Mouse (Mus musculus): ENCODE data around the gene Gm12394. TPM values are rescaled to one million over a fixed set of nuclear protein-coding genes. Genes with fewer than 3 reads are reported as not detected.

Gm12394 gene
- polyA plus RNA-seq, 1 experiment from 2014 or later, result 0.13 TPM

Other genes starting within 250 kb of the Gm12394 start
- gene Gm10591, start 244.6 kb downstream of the Gm12394 start, polyA plus RNA-seq (2015; fragmentation: Nextera tagmentation; extraction: Ambion mirVana), result not detected in 2 replicates
- 1.3 TPM in 1 of 2 replicates, not detected in the other for gene Gm2564, start 227.1 kb downstream of the Gm12394 start, polyA plus RNA-seq (2015; fragmentation: Nextera tagmentation; extraction: Ambion mirVana)
- gene Ccl27b, start 201.5 kb downstream of the Gm12394 start, polyA plus RNA-seq (2015; fragmentation: Nextera tagmentation; extraction: Ambion mirVana), result not detected in 2 replicates
- not detected in 2 replicates for gene Il11ra2, start 194.9 kb downstream of the Gm12394 start, polyA plus RNA-seq (2015; fragmentation: Nextera tagmentation; extraction: Ambion mirVana)
- not detected in 2 replicates for gene 4930578G10Rik, start 121.2 kb downstream of the Gm12394 start, polyA plus RNA-seq (2015; fragmentation: Nextera tagmentation; extraction: Ambion mirVana)
- gene Ccl19, start 100.2 kb downstream of the Gm12394 start, polyA plus RNA-seq (2015; fragmentation: Nextera tagmentation; extraction: Ambion mirVana), result 0.50 and 0.53 TPM in 2 replicates
- gene Ccl21a, start 82.8 kb downstream of the Gm12394 start, polyA plus RNA-seq (2015; fragmentation: Nextera tagmentation; extraction: Ambion mirVana), result 63.2 and 68.2 TPM in 2 replicates
- not detected in 2 replicates for gene Fam205a1, start 2.9 kb downstream of the Gm12394 start, polyA plus RNA-seq (2015; fragmentation: Nextera tagmentation; extraction: Ambion mirVana)
- 0.18 and 0.37 TPM in 2 replicates for gene Fam205c, start 17.5 kb upstream of the Gm12394 start, polyA plus RNA-seq (2015; fragmentation: Nextera tagmentation; extraction: Ambion mirVana)
- 0.73 and 0.83 TPM in 2 replicates for gene Phf24, start 59.9 kb upstream of the Gm12394 start, polyA plus RNA-seq (2015; fragmentation: Nextera tagmentation; extraction: Ambion mirVana)
- 7.2 and 8.4 TPM in 2 replicates for gene Dnajb5, start 93.0 kb upstream of the Gm12394 start, polyA plus RNA-seq (2015; fragmentation: Nextera tagmentation; extraction: Ambion mirVana)
- gene 1700022I11Rik, start 112.8 kb upstream of the Gm12394 start, polyA plus RNA-seq (2015; fragmentation: Nextera tagmentation; extraction: Ambion mirVana), result 0.22 TPM in 1 of 2 replicates, not detected in the other
- gene Vcp, start 143.7 kb upstream of the Gm12394 start, polyA plus RNA-seq (2015; fragmentation: Nextera tagmentation; extraction: Ambion mirVana), result 448 and 464 TPM in 2 replicates
- 16.1 and 16.2 TPM in 2 replicates for gene Fancg, start 153.7 kb upstream of the Gm12394 start, polyA plus RNA-seq (2015; fragmentation: Nextera tagmentation; extraction: Ambion mirVana)
- gene Pigo, start 169.0 kb upstream of the Gm12394 start, polyA plus RNA-seq (2015; fragmentation: Nextera tagmentation; extraction: Ambion mirVana), result 29.6 and 30.3 TPM in 2 replicates
- 306 and 324 TPM in 2 replicates for gene Stoml2, start 174.9 kb upstream of the Gm12394 start, polyA plus RNA-seq (2015; fragmentation: Nextera tagmentation; extraction: Ambion mirVana)
- gene Fam214b, start 189.4 kb upstream of the Gm12394 start, polyA plus RNA-seq (2015; fragmentation: Nextera tagmentation; extraction: Ambion mirVana), result 6.7 and 8.6 TPM in 2 replicates
- 3.9 TPM in 2 replicates for gene Unc13b, start 202.2 kb upstream of the Gm12394 start, polyA plus RNA-seq (2015; fragmentation: Nextera tagmentation; extraction: Ambion mirVana)